Mouse (Mus musculus): Measurements from ENCODE around the gene Tacc3. TPM values are rescaled to one million over a fixed set of nuclear protein-coding genes. Genes with fewer than 3 reads are reported as not detected.

Tacc3 gene
- polyA plus RNA-seq, 1 experiment, result 54.1 TPM

DNA sequence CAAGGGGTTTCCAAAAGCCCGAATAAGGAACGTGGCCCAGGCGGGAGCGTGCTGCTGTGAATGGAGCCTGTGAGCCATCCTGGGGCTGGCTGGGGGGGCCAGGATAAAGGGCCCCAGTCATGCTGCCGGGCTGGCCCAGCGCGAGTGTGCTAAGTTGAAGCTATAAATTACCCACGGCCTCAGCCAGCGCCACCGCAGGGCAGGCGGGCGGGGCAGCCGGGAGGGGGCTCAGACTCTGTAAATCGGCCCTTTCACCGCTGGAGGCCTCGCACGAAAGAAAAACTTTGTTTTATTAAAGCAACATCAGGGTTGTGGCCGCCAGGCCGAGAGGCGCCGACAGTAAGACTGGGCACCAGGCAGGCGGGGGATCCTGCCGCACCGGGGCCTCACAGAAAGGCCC, 34.5 kb downstream of the Tacc3 start:
- TF ChIP-seq TCF12 (IDR thresholded peaks at IDR 0.05; ENCODE audit: insufficient read depth, poor library complexity, severe bottlenecking) (no peak), TCF3 (IDR thresholded peaks at IDR 0.05; ENCODE audit: insufficient read length, low read depth) (no peak), POLR2AphosphoS2 (IDR thresholded peaks at IDR 0.05; ENCODE audit: insufficient read length, low read depth) (no peak), MYOG (IDR thresholded peaks at IDR 0.05; ENCODE audit: control insufficient read depth in 1 of 3, insufficient read depth in 1 of 3, insufficient read length in 2 of 3, low read depth in 2 of 3) (no peak), POLR2A (IDR thresholded peaks at IDR 0.05; ENCODE audit: insufficient read length, low read depth) (no peak), REST (IDR thresholded peaks at IDR 0.05; ENCODE audit: insufficient read depth, insufficient read length) (no peak), MAX (IDR thresholded peaks at IDR 0.05; ENCODE audit: low read depth) (no peak), USF1 (IDR thresholded peaks at IDR 0.05; ENCODE audit: low read depth) (no peak)
- no peak overlapping the region for H3K4me2 ChIP-seq (ENCODE audit: low read depth)
- H3K4me3 ChIP-seq, result no peak overlapping the region
- H3ac ChIP-seq (ENCODE audit: control insufficient read depth, insufficient read length), result no peak overlapping the region
- no peaks in the 10 kb centered on the region for H3K79me2 ChIP-seq (ENCODE audit: control insufficient read depth, insufficient read depth)
- no peaks in the 10 kb centered on the region for H3K36me3 ChIP-seq (ENCODE audit: control insufficient read depth, insufficient read depth)
- H3K27me3 ChIP-seq (ENCODE audit: control insufficient read depth, insufficient read depth, insufficient read length), result peaks cover 39% of the 10 kb centered on the region

DNA sequence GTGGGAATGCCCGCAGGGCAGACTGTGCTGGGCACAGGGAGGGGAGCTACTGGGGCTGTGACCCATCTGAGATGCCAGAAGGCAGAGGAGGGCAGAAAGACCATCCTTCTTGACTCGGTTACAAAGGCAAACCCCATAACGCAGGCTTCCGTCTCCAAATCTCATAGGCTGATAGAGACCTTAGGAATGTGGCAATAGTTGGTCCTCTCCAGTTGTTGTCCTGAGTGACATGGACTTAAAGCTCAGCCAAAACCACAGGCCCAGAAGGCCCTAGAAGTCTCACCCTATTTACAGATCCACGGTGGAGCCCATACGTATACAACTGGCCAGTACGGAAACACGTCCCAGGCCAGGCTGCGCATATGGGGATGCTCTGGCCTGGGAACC, 36.5 kb downstream of the Tacc3 start:
- Histone ChIP-seq H3K27me3 (ENCODE audit: control insufficient read depth, insufficient read depth, insufficient read length) (peaks cover 41% of the 10 kb centered on the region), H3K4me3 (no peak overlapping the region), H3K79me2 (ENCODE audit: control insufficient read depth, insufficient read depth) (no peaks in the 10 kb centered on the region), H3K36me3 (ENCODE audit: control insufficient read depth, insufficient read depth) (no peaks in the 10 kb centered on the region), H3ac (ENCODE audit: control insufficient read depth, insufficient read length) (no peak overlapping the region), H3K4me2 (ENCODE audit: low read depth) (no peak overlapping the region)
- no peak for TF ChIP-seq TCF12 (IDR thresholded peaks at IDR 0.05; ENCODE audit: insufficient read depth, poor library complexity, severe bottlenecking)
- TF ChIP-seq MYOG (IDR thresholded peaks at IDR 0.05; ENCODE audit: control insufficient read depth in 1 of 3, insufficient read depth in 1 of 3, insufficient read length in 2 of 3, low read depth in 2 of 3), result no peak

DNA sequence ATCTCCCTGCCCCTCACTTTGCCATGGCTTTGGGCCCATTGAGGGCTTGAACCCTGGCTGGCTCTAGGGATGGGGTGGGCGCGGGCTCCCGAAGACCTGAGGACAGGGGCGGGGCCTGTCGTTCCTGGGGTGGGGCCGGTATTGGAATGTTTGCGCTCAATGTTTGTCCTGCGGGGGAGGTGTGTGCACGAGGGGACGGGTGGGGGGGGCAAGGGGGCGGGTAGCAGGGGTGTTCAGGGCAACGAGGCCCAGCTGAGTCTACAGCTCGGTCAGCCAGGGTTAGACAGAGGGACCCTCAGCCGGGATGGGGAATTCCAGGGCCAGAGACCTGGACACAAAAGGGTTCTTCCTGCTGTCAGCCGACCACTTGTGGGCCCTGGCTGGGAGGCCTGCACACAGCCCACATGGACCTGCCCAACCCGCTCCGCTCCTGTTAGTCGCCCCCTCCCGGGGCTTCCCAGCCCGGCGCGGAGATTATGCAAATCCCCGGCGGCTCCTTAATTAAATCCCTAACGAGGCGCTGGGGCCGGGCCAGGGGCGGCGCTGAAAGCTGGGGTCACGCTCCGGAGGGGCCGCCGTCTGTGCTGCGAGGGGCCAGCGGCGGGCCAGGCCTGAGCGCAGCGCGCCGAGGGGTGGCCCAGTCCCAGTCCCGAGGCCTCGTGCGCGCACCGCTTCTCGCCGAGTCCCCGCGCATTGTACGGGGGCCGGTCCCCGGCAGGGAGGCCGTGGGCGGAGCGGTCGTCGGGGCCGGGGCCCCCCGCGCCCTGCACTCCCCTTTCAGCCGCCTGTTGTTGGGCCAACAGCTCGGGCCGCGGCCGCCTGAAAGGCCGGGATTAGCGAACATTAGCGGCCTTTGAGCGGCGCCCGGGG, 37.2 kb downstream of the Tacc3 start:
- Histone ChIP-seq H3K27me3 (ENCODE audit: control insufficient read depth, insufficient read depth, insufficient read length) (peaks cover 42% of the 10 kb centered on the region), H3K4me3 (no peak overlapping the region), H3ac (ENCODE audit: control insufficient read depth, insufficient read length) (peak overlapping the region; percentile 39), H3K36me3 (ENCODE audit: control insufficient read depth, insufficient read depth) (no peaks in the 10 kb centered on the region), H3K4me2 (ENCODE audit: low read depth) (peak overlapping the region; percentile 38), H3K79me2 (ENCODE audit: control insufficient read depth, insufficient read depth) (no peaks in the 10 kb centered on the region)
- TF ChIP-seq E2F4 (IDR thresholded peaks at IDR 0.05; ENCODE audit: insufficient read depth), result no peak
- TF ChIP-seq REST (IDR thresholded peaks at IDR 0.05; ENCODE audit: insufficient read depth, insufficient read length), result no peak
- TF ChIP-seq MYOG (IDR thresholded peaks at IDR 0.05; ENCODE audit: control insufficient read depth in 1 of 3, insufficient read depth in 1 of 3, insufficient read length in 2 of 3, low read depth in 2 of 3), result no peak
- TF ChIP-seq POLR2AphosphoS2 (IDR thresholded peaks at IDR 0.05; ENCODE audit: insufficient read length, low read depth), result no peak
- TF ChIP-seq TCF3 (IDR thresholded peaks at IDR 0.05; ENCODE audit: insufficient read length, low read depth), result no peak

DNA sequence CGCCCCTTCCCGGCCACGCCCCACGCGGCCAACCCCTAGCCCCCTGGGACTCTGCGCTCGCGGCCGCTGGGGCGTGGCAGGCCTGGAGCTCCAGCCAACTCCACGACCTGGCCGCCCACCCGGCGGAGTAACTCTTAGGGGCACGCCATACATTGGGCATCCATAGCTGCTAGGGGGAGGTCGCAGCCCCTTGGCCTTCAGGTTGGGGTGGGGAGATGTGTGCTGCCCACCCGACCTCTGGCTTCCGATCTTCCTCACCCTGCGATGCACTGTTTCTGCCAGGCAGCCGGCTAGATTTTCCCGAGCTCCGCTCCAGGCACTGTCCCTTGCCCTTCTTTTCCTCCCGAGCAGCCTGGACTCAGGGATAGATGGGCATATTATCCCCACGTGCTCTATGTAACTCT, 37.8 kb downstream of the Tacc3 start:
- no peak for TF ChIP-seq MYOD1 (IDR thresholded peaks at IDR 0.05; ENCODE audit: control insufficient read depth in 1 of 3, insufficient read length in 2 of 3, low read depth in 2 of 3)
- no peak for TF ChIP-seq POLR2A (IDR thresholded peaks at IDR 0.05; ENCODE audit: insufficient read length, low read depth)
- H3K4me3 ChIP-seq, result no peak overlapping the region

DNA sequence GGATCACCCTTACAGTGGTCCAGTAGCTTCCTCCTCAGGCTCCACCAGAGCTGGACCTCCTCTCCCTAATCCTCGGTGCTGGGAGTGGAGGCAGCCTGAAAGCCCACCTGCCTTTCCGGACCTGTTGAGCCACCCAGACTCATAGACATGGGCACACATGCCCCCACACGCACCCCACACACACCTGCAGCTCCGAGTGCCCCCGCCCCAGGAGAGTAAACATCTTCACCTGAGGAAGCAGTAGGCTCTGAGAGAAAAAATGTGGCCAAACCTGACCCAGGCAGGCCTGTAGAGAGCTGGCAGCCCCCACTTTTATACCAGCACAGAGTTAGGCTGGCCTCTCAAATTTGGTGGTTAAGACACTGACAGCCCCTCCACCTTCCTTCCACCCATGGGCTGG, 38.5 kb downstream of the Tacc3 start:
- H3K4me2 ChIP-seq (ENCODE audit: low read depth), result no peak overlapping the region
- H3K79me2 ChIP-seq (ENCODE audit: control insufficient read depth, insufficient read depth), result no peaks in the 10 kb centered on the region
- no peaks in the 10 kb centered on the region for H3K36me3 ChIP-seq (ENCODE audit: control insufficient read depth, insufficient read depth)
- TF ChIP-seq POLR2A (IDR thresholded peaks at IDR 0.05; ENCODE audit: insufficient read length, low read depth) (no peak), MAX (IDR thresholded peaks at IDR 0.05; ENCODE audit: low read depth) (no peak), MYOG (IDR thresholded peaks at IDR 0.05; ENCODE audit: control insufficient read depth in 1 of 3, insufficient read depth in 1 of 3, insufficient read length in 2 of 3, low read depth in 2 of 3) (no peak), POLR2AphosphoS2 (IDR thresholded peaks at IDR 0.05; ENCODE audit: insufficient read length, low read depth) (no peak), E2F4 (IDR thresholded peaks at IDR 0.05; ENCODE audit: insufficient read depth) (no peak), MYOD1 (IDR thresholded peaks at IDR 0.05; ENCODE audit: control insufficient read depth in 1 of 3, insufficient read length in 2 of 3, low read depth in 2 of 3) (no peak), CEBPB (IDR thresholded peaks at IDR 0.05; ENCODE audit: insufficient read depth, poor library complexity, severe bottlenecking) (no peak), REST (IDR thresholded peaks at IDR 0.05; ENCODE audit: insufficient read depth, insufficient read length) (no peak), TCF3 (IDR thresholded peaks at IDR 0.05; ENCODE audit: insufficient read length, low read depth) (no peak), TCF12 (IDR thresholded peaks at IDR 0.05; ENCODE audit: insufficient read depth, poor library complexity, severe bottlenecking) (no peak), USF1 (IDR thresholded peaks at IDR 0.05; ENCODE audit: low read depth) (no peak), SRF (IDR thresholded peaks at IDR 0.05; ENCODE audit: control insufficient read depth, insufficient read length, low read depth) (no peak)
- H3K27me3 ChIP-seq (ENCODE audit: control insufficient read depth, insufficient read depth, insufficient read length), result peaks cover 51% of the 10 kb centered on the region
- H3K4me3 ChIP-seq, result no peak overlapping the region
- no peak overlapping the region for H3ac ChIP-seq (ENCODE audit: control insufficient read depth, insufficient read length)

More for the DNA sequence above, 37.8 kb downstream of the Tacc3 start:
- H3ac ChIP-seq (ENCODE audit: control insufficient read depth, insufficient read length), result peak overlapping the region; percentile 39
- no peaks in the 10 kb centered on the region for H3K36me3 ChIP-seq (ENCODE audit: control insufficient read depth, insufficient read depth)
- H3K4me2 ChIP-seq (ENCODE audit: low read depth), result peak overlapping the region; percentile 38
- H3K79me2 ChIP-seq (ENCODE audit: control insufficient read depth, insufficient read depth), result no peaks in the 10 kb centered on the region
- H3K27me3 ChIP-seq (ENCODE audit: control insufficient read depth, insufficient read depth, insufficient read length), result peaks cover 44% of the 10 kb centered on the region
